In the genomic region with DNA sequence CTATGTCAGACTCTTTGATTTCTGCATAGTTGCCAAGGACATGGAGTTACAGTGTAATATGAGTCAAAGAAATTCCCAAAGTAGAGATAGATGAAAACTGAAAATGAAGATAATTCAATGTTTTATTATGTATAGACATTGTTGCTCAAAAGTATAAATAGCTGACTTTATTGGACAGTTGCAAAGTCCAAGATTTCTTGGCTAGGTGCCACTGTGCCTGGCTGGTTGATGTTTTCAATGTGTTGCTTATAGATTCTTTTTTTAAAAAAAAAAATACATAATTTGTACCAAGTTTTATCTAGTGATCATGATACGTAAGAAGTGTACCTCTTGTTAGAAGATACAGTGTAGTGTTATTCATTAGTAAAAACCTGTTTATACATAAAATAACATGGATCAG, we compare ENCODE assay signal across 27 mouse cellular contexts. TPM values are rescaled to one million over a fixed set of nuclear protein-coding genes. Genes with fewer than 3 reads are reported as not detected.
DNase-seq lines count a peak whose midpoint lies in the region; ATAC-seq and TF ChIP-seq lines count a peak whose summit lies in the region.
"Had no signal": no experiment of that assay in that cellular context is flagged by ENCODE, and none has a peak within 500 bp of the region (broad histone marks: within the 10 kb centered on the region; RNA-seq: fewer than 3 reads in every experiment).

No protein-coding gene starts in this region.

- H3K27me3 ChIP-seq in intestine, embryonic 15.5 days (replicated peaks), result no peaks in the 10 kb centered on the region
- H3K27me3 ChIP-seq in intestine, embryonic 16.5 days (replicated peaks; ENCODE audit: control insufficient read depth, insufficient read depth, low read length), result no peaks in the 10 kb centered on the region
- H3K27me3 ChIP-seq in liver, adult 2 months (ENCODE audit: control insufficient read depth, insufficient read depth, low read length), result no peaks in the 10 kb centered on the region
- no peaks in the 10 kb centered on the region for H3K27me3 ChIP-seq in liver, embryonic 11.5 days (replicated peaks; ENCODE audit: control insufficient read depth, insufficient read depth, low read length)
- H3K27me3 ChIP-seq: CH12.LX; embryonic facial prominence, embryonic 13.5 days; embryonic facial prominence, embryonic 15.5 days; forebrain, embryonic 12.5 days had no signal

- H3K4me2 ChIP-seq in intestine, embryonic 15.5 days (replicated peaks), result no peak overlapping the region
- H3K4me2 ChIP-seq in intestine, embryonic 16.5 days (ENCODE audit: low read depth, low read length), result no peak overlapping the region
- H3K4me2 ChIP-seq in liver, embryonic 11.5 days, result no peak overlapping the region
- H3K4me2 ChIP-seq: embryonic facial prominence, embryonic 13.5 days; embryonic facial prominence, embryonic 15.5 days; forebrain, embryonic 12.5 days had no signal

- no peak for TF ChIP-seq CTCF in liver, adult 2 months (IDR thresholded peaks at IDR 0.05; ENCODE audit: low read depth, low read length)

- H3K79me2 ChIP-seq in liver, adult 2 months (ENCODE audit: control insufficient read depth, insufficient read depth, low read length), result no peaks in the 10 kb centered on the region

- H3K9me3 ChIP-seq in intestine, embryonic 15.5 days, result no peaks in the 10 kb centered on the region
- H3K9me3 ChIP-seq in intestine, embryonic 16.5 days (ENCODE audit: control insufficient read depth, low read length), result no peaks in the 10 kb centered on the region
- no peaks in the 10 kb centered on the region for H3K9me3 ChIP-seq in liver, embryonic 11.5 days (ENCODE audit: control insufficient read depth, low read length)
- H3K9me3 ChIP-seq: embryonic facial prominence, embryonic 13.5 days; embryonic facial prominence, embryonic 15.5 days; forebrain, embryonic 10.5 days; forebrain, embryonic 12.5 days; G1E had no signal

- H3K9ac ChIP-seq in intestine, embryonic 15.5 days, result no peak overlapping the region
- no peak overlapping the region for H3K9ac ChIP-seq in intestine, embryonic 16.5 days (ENCODE audit: low read depth, low read length)
- no peak overlapping the region for H3K9ac ChIP-seq in liver, adult 2 months (ENCODE audit: low read depth, low read length)
- H3K9ac ChIP-seq in liver, embryonic 11.5 days (ENCODE audit: low read depth, low read length), result no peak overlapping the region
- H3K9ac ChIP-seq: embryonic facial prominence, embryonic 13.5 days; embryonic facial prominence, embryonic 15.5 days; forebrain, embryonic 12.5 days had no signal

- H3K4me1 ChIP-seq in intestine, embryonic 15.5 days (replicated peaks), result no peaks in the 10 kb centered on the region
- no peaks in the 10 kb centered on the region for H3K4me1 ChIP-seq in intestine, embryonic 16.5 days (ENCODE audit: control insufficient read depth, insufficient read depth, low read length)
- no peaks in the 10 kb centered on the region for H3K4me1 ChIP-seq in liver, adult 2 months (ENCODE audit: control insufficient read depth, insufficient read depth, low read length)
- H3K4me1 ChIP-seq in liver, embryonic 11.5 days (replicated peaks; ENCODE audit: control insufficient read depth, insufficient read depth, low read length), result no peaks in the 10 kb centered on the region
- H3K4me1 ChIP-seq: embryonic facial prominence, embryonic 13.5 days; embryonic facial prominence, embryonic 15.5 days; forebrain, embryonic 10.5 days; forebrain, embryonic 12.5 days had no signal

- TF ChIP-seq POLR2A in liver, adult 2 months (IDR thresholded peaks at IDR 0.05; ENCODE audit: extremely low read depth, insufficient read depth, low read length), result no peak

- H3K27ac ChIP-seq in intestine, embryonic 15.5 days, result no peak overlapping the region
- no peak overlapping the region for H3K27ac ChIP-seq in intestine, embryonic 16.5 days (ENCODE audit: low read length)
- no peak overlapping the region for H3K27ac ChIP-seq in liver, adult 2 months (replicated peaks; ENCODE audit: insufficient read depth, low read depth, low read length)
- no peak overlapping the region for H3K27ac ChIP-seq in liver, embryonic 11.5 days (ENCODE audit: low read depth, low read length)
- H3K27ac ChIP-seq: embryonic facial prominence, embryonic 13.5 days; embryonic facial prominence, embryonic 15.5 days; forebrain, embryonic 10.5 days; forebrain, embryonic 12.5 days had no signal

- DNase-seq in liver, adult 2 months (ENCODE audit: extremely low read depth, low read depth, low spot score), result peak; percentile 10
- DNase-seq in liver, embryonic 11.5 days (ENCODE audit: low spot score), result no peak
- peak; percentile 61 for DNase-seq in NIH3T3 (ENCODE audit: low read depth)
- DNase-seq in layer of hippocampus, postnatal 25 days (ENCODE audit: extremely low spot score in 1 of 2, low spot score in 1 of 2), result no peak
- DNase-seq: adrenal gland, adult 2 months; adrenal gland, postnatal 10 days; adrenal gland, postnatal 25 days; B cell, adult 2 months; cerebellum, adult 11 months; cerebellum, adult 18-20 months; cerebellum, adult 8-10 months; cerebellum, adult 9-11 months; cerebellum, postnatal 14 days; cerebellum, postnatal 36 days; embryo, embryonic 11 days had no signal

- no peaks in the 10 kb centered on the region for H3K36me3 ChIP-seq in intestine, embryonic 15.5 days
- H3K36me3 ChIP-seq in intestine, embryonic 16.5 days (ENCODE audit: control insufficient read depth, insufficient read depth, low read length), result no peaks in the 10 kb centered on the region
- peaks cover 19% of the 10 kb centered on the region for H3K36me3 ChIP-seq in liver, adult 2 months (ENCODE audit: control insufficient read depth, insufficient read depth, low read length)
- H3K36me3 ChIP-seq in liver, embryonic 11.5 days (ENCODE audit: control insufficient read depth, insufficient read depth, low read length), result peaks cover 3% of the 10 kb centered on the region; the same call in 1 of the 2 replicates

- peak; percentile 8; the same call in 1 of the 2 replicates for ATAC-seq in intestine, embryonic 15.5 days
- no peak for ATAC-seq in intestine, embryonic 16.5 days
- ATAC-seq in liver, embryonic 11.5 days (replicated peaks; ENCODE audit: low FRiP score), result no peak
- ATAC-seq: CD4-positive, CD25-positive, alpha-beta regulatory T cell, adult 4 months; forebrain, embryonic 14.5 days; forebrain, embryonic 16.5 days had no signal

- 74% methylated on average over 1 of the region's 1 CpGs for WGBS in intestine, embryonic 15.5 days
- WGBS in intestine, embryonic 16.5 days, result 88% methylated on average over 1 of the region's 1 CpGs
- 98% methylated on average over 1 of the region's 1 CpGs for WGBS in liver, adult 2 months
- 94% methylated on average over 1 of the region's 1 CpGs for WGBS in liver, embryonic 11.5 days

- H3K4me3 ChIP-seq in intestine, embryonic 15.5 days (replicated peaks), result no peak overlapping the region
- no peak overlapping the region for H3K4me3 ChIP-seq in intestine, embryonic 16.5 days (ENCODE audit: low read length)
- H3K4me3 ChIP-seq in liver, adult 2 months (ENCODE audit: insufficient read depth, low read depth, low read length), result no peak overlapping the region
- H3K4me3 ChIP-seq in liver, embryonic 11.5 days (ENCODE audit: low read depth, low read length), result no peak overlapping the region
- H3K4me3 ChIP-seq: embryonic facial prominence, embryonic 13.5 days; embryonic facial prominence, embryonic 15.5 days; erythroblast, embryonic 14.5 days; forebrain, embryonic 10.5 days; forebrain, embryonic 12.5 days had no signal

RNA-seq across cellular contexts. Expression of a gene that starts 53.8 kb away (rescaled TPM):
- polyA plus RNA-seq in intestine, embryonic 15.5 days (2015; fragmentation: Nextera tagmentation; extraction: Ambion mirVana), result 16.6 and 17.4 TPM in 2 replicates
- polyA plus RNA-seq in intestine, embryonic 16.5 days (2015; fragmentation: Nextera tagmentation; extraction: Ambion mirVana), result 13.4 and 17.1 TPM in 2 replicates
- total RNA-seq in liver, adult 2 months (2014; rRNA removed), result 7.0 and 7.7 TPM in 2 replicates
- polyA plus RNA-seq in liver, adult 2 months (2012; rRNA removed), result 2.0 and 3.1 TPM in 2 replicates
- 14.1 and 17.1 TPM in 2 replicates for polyA plus RNA-seq in liver, embryonic 11.5 days (2014; fragmentation: Nextera tagmentation; extraction: Ambion mirVana)
- 10 to 100 TPM; 21.1 to 27.4 TPM for total RNA-seq in layer of hippocampus, postnatal 25 days (2021)

Comparison
In these comparisons a context has a peak if more than half of its experiments do, and no peak if none do; other contexts are left out.
1. DNase-seq: peak in liver, adult 2 months (single experiment) and NIH3T3 (single experiment); none in liver, embryonic 11.5 days (single experiment) and layer of hippocampus, postnatal 25 days (0 of 2).